Mouse (Mus musculus) limb, embryonic 13.5 days (tissue): ENCODE data around the gene Theg. TPM values are rescaled to one million over a fixed set of nuclear protein-coding genes. Genes with fewer than 3 reads are reported as not detected.

Experiments used
- ATAC-seq: fragments of 200-750 bp; cut with Nextera tagmentation; 2 replicates; pipeline ENCODE4 v1.8.0; 2017; ENCODE audit warnings: low read depth, moderate number of reproducible peaks, moderate TSS enrichment; ENCODE audit not compliant: low FRiP score
- H3K27ac ChIP-seq: fragments of 300-500 bp; sonication (generic); 2 replicates; pipeline ENCODE4 v1.5.1; 2015; ENCODE audit warnings: inconsistent platforms, mild to moderate bottlenecking, moderate library complexity
- H3K27me3 ChIP-seq: fragments of 300-500 bp; sonication (generic); 2 replicates; pipeline ENCODE4 v1.6.1; 2015; ENCODE audit warnings: mild to moderate bottlenecking, inconsistent platforms
- H3K36me3 ChIP-seq: fragments of 300-500 bp; sonication (generic); 2 replicates; pipeline ENCODE4 v1.6.1; 2015; ENCODE audit warnings: inconsistent platforms, mild to moderate bottlenecking, moderate library complexity
- H3K4me1 ChIP-seq: fragments of 300-500 bp; sonication (generic); 2 replicates; pipeline ENCODE4 v1.6.1; 2015; ENCODE audit warnings: inconsistent platforms
- H3K4me2 ChIP-seq: fragments of 300-500 bp; sonication (generic); replicated peaks from 2 replicates; pipeline ENCODE4 v1.6.1; 2015; ENCODE audit warnings: inconsistent platforms, mild to moderate bottlenecking, moderate library complexity
- H3K4me3 ChIP-seq: fragments of 300-500 bp; sonication (generic); 2 replicates; pipeline ENCODE4 v1.5.1; 2015; ENCODE audit warnings: moderate library complexity, mild to moderate bottlenecking, inconsistent platforms
- H3K9ac ChIP-seq: fragments of 300-500 bp; sonication (generic); 2 replicates; pipeline ENCODE4 v1.6.1; 2015; ENCODE audit warnings: mild to moderate bottlenecking, inconsistent platforms
- H3K9me3 ChIP-seq: fragments of 300-500 bp; sonication (generic); 2 replicates; pipeline ENCODE4 v1.6.1; 2016; ENCODE audit warnings: inconsistent platforms
- WGBS: fragments of 180-500 bp; shearing (Covaris S2); methylation state at CpG from one replicate; pipeline ENCODE4 v1.1.7; 2015; 5-methylcytosine and 5-hydroxymethylcytosine counted together
- polyA plus RNA-seq: library from polyadenylated mRNA; unstranded; fragments of >200 nt; fragmentation: Nextera tagmentation; extraction: Ambion mirVana; gene quantifications from 2 replicates; pipeline ENCODE4 v1.2.1, GENCODE M21; 2015

Theg gene
- not detected in 2 replicates for polyA plus RNA-seq

- no peaks in the 10 kb centered on the region for H3K36me3 ChIP-seq
- H3K27ac ChIP-seq = no peak within 1 kb of the TSS
- 81% methylated on average over 5 of the region's 5 CpGs for WGBS
- H3K9me3 ChIP-seq = no peaks in the 10 kb centered on the region
- ATAC-seq = no peak
- H3K4me2 ChIP-seq = no peak within 1 kb of the TSS
- H3K27me3 ChIP-seq = 0 out of 2 replicates have a peak, but pooled peaks cover 5% of the 10 kb centered on the region
- H3K4me1 ChIP-seq = no peaks in the 10 kb centered on the region
- H3K4me3 ChIP-seq = no peak within 1 kb of the TSS
- no peak within 1 kb of the TSS for H3K9ac ChIP-seq
Observed at GRCm38 (mm10) chr10:79587061-79587751, at the start of gene Theg. Gene Theg, minus strand, starts transcription at chr10:79587331.

GRCm38 (mm10) chr10:79636287-79636686 is 49.2 kb upstream of the Theg start:
- H3K27me3 ChIP-seq = peaks cover 37% of the 10 kb centered on the region
- H3K36me3 ChIP-seq = no peaks in the 10 kb centered on the region
- H3K9me3 ChIP-seq = no peaks in the 10 kb centered on the region
- H3K4me3 ChIP-seq = peak overlapping the region; percentile 90; the same call in 1 of the 2 replicates
- H3K27ac ChIP-seq = no peak overlapping the region
- H3K4me2 ChIP-seq = peak overlapping the region; percentile 93
- WGBS = 83% methylated on average over 8 of the region's 8 CpGs
- peaks cover 22% of the 10 kb centered on the region for H3K4me1 ChIP-seq
- H3K9ac ChIP-seq = no peak overlapping the region
- ATAC-seq = no peak

GRCm38 (mm10) chr10:79633006-79633777 is 46.1 kb upstream of the Theg start:
- WGBS = 82% methylated on average over 17 of the region's 17 CpGs
- H3K27me3 ChIP-seq = peaks cover 12% of the 10 kb centered on the region
- no peaks in the 10 kb centered on the region for H3K36me3 ChIP-seq
- H3K9me3 ChIP-seq = no peaks in the 10 kb centered on the region
- H3K4me2 ChIP-seq = no peak overlapping the region
- no peak overlapping the region for H3K4me3 ChIP-seq
- no peak overlapping the region for H3K27ac ChIP-seq
- no peak for ATAC-seq
- H3K9ac ChIP-seq = no peak overlapping the region
- peaks cover 9% of the 10 kb centered on the region for H3K4me1 ChIP-seq

GRCm38 (mm10) chr10:79631432-79631831 is 44.3 kb upstream of the Theg start:
- no peak overlapping the region for H3K9ac ChIP-seq
- no peak for ATAC-seq
- 0 out of 2 replicates have a peak, but pooled peaks cover 4% of the 10 kb centered on the region for H3K27me3 ChIP-seq
- no peak overlapping the region for H3K4me2 ChIP-seq
- H3K27ac ChIP-seq = no peak overlapping the region
- 81% methylated on average over 4 of the region's 4 CpGs for WGBS
- H3K4me3 ChIP-seq = no peak overlapping the region
- no peaks in the 10 kb centered on the region for H3K9me3 ChIP-seq
- H3K36me3 ChIP-seq = no peaks in the 10 kb centered on the region; the same call in 1 of the 2 replicates
- no peaks in the 10 kb centered on the region for H3K4me1 ChIP-seq

- Histone ChIP-seq H3K27ac (no peak overlapping the region), H3K9ac (no peak overlapping the region), H3K4me3 (no peak overlapping the region), H3K36me3 (no peaks in the 10 kb centered on the region; the same call in 1 of the 2 replicates), H3K4me2 (no peak overlapping the region), H3K4me1 (no peaks in the 10 kb centered on the region), H3K27me3 (no peaks in the 10 kb centered on the region), H3K9me3 (no peaks in the 10 kb centered on the region)
- no peak for ATAC-seq
- 80% methylated on average over 5 of the region's 5 CpGs for WGBS
Observed at GRCm38 (mm10) chr10:79628377-79628776, 41.2 kb upstream of the Theg start.

- Histone ChIP-seq H3K4me2 (no peak overlapping the region), H3K4me1 (no peaks in the 10 kb centered on the region), H3K27ac (no peak overlapping the region), H3K9ac (no peak overlapping the region), H3K36me3 (no peaks in the 10 kb centered on the region; the same call in 1 of the 2 replicates), H3K4me3 (no peak overlapping the region), H3K27me3 (no peaks in the 10 kb centered on the region), H3K9me3 (no peaks in the 10 kb centered on the region)
- 85% methylated on average over 10 of the region's 10 CpGs for WGBS
- ATAC-seq = no peak
Observed at GRCm38 (mm10) chr10:79626156-79626555, 39.0 kb upstream of the Theg start.

GRCm38 (mm10) chr10:79625398-79625797 is 38.3 kb upstream of the Theg start:
- no peak overlapping the region for H3K4me3 ChIP-seq
- no peaks in the 10 kb centered on the region for H3K27me3 ChIP-seq
- H3K4me1 ChIP-seq = no peaks in the 10 kb centered on the region
- 81% methylated on average over 9 of the region's 9 CpGs for WGBS
- no peak overlapping the region for H3K9ac ChIP-seq
- H3K27ac ChIP-seq = no peak overlapping the region
- H3K9me3 ChIP-seq = no peaks in the 10 kb centered on the region
- H3K4me2 ChIP-seq = no peak overlapping the region
- H3K36me3 ChIP-seq = no peaks in the 10 kb centered on the region; the same call in 1 of the 2 replicates
- no peak for ATAC-seq

- ATAC-seq = no peak
- no peaks in the 10 kb centered on the region for H3K27me3 ChIP-seq
- H3K27ac ChIP-seq = no peak overlapping the region
- 72% methylated on average over 12 of the region's 12 CpGs for WGBS
- H3K36me3 ChIP-seq = peaks cover 2% of the 10 kb centered on the region; the same call in 1 of the 2 replicates
- H3K4me3 ChIP-seq = no peak overlapping the region
- no peaks in the 10 kb centered on the region for H3K9me3 ChIP-seq
- H3K4me1 ChIP-seq = no peaks in the 10 kb centered on the region
- H3K9ac ChIP-seq = no peak overlapping the region
- no peak overlapping the region for H3K4me2 ChIP-seq
Observed at GRCm38 (mm10) chr10:79623950-79624349, 36.8 kb upstream of the Theg start.

- ATAC-seq = no peak
- Histone ChIP-seq H3K9ac (no peak overlapping the region), H3K4me2 (no peak overlapping the region), H3K27me3 (peaks cover 31% of the 10 kb centered on the region), H3K4me1 (peaks cover 20% of the 10 kb centered on the region), H3K9me3 (no peaks in the 10 kb centered on the region), H3K36me3 (peaks cover 2% of the 10 kb centered on the region; the same call in 1 of the 2 replicates), H3K4me3 (no peak overlapping the region), H3K27ac (no peak overlapping the region)
- 87% methylated on average over 5 of the region's 5 CpGs for WGBS
Observed at GRCm38 (mm10) chr10:79616376-79616775, 29.2 kb upstream of the Theg start.

- ATAC-seq = no peak
- WGBS = 15% methylated on average over 8 of the region's 8 CpGs
- H3K4me2 ChIP-seq = no peak overlapping the region
Observed at GRCm38 (mm10) chr10:79615860-79616259, 28.7 kb upstream of the Theg start.

GRCm38 (mm10) chr10:79614305-79614643 is 27.1 kb upstream of the Theg start:
- Histone ChIP-seq H3K4me2 (peak overlapping the region; percentile 97), H3K27ac (no peak overlapping the region), H3K9ac (no peak overlapping the region), H3K4me1 (peaks cover 20% of the 10 kb centered on the region), H3K4me3 (peak overlapping the region; percentile 59), H3K36me3 (0 out of 2 replicates have a peak, but pooled peaks cover 2% of the 10 kb centered on the region), H3K27me3 (peaks cover 52% of the 10 kb centered on the region), H3K9me3 (no peaks in the 10 kb centered on the region)
- peak; percentile 31 for ATAC-seq
- WGBS = 83% methylated on average over 1 of the region's 1 CpGs

More at GRCm38 (mm10) chr10:79615860-79616259, 28.7 kb upstream of the Theg start:
- no peak overlapping the region for H3K4me3 ChIP-seq
- no peak overlapping the region for H3K9ac ChIP-seq
- peaks cover 36% of the 10 kb centered on the region for H3K27me3 ChIP-seq
- H3K9me3 ChIP-seq = no peaks in the 10 kb centered on the region
- peaks cover 2% of the 10 kb centered on the region; the same call in 1 of the 2 replicates for H3K36me3 ChIP-seq
- no peak overlapping the region for H3K27ac ChIP-seq
- peaks cover 20% of the 10 kb centered on the region for H3K4me1 ChIP-seq

GRCm38 (mm10) chr10:79613578-79614304 is 26.6 kb upstream of the Theg start, which contains the start of gene C2cd4c:
Gene C2cd4c, minus strand, starts transcription at chr10:79614025.
- Histone ChIP-seq H3K4me3 (peak within 1 kb of the TSS; percentile 59), H3K27me3 (peaks cover 57% of the 10 kb centered on the region), H3K9me3 (no peaks in the 10 kb centered on the region), H3K36me3 (no peaks in the 10 kb centered on the region), H3K4me1 (peaks cover 20% of the 10 kb centered on the region), H3K27ac (no peak within 1 kb of the TSS), H3K4me2 (peak within 1 kb of the TSS; percentile 97), H3K9ac (peak within 1 kb of the TSS; percentile 72)
- ATAC-seq = peak; percentile 77
- WGBS = under 1% methylated on average over 60 of the region's 60 CpGs
